Mouse (Mus musculus) olfactory bulb, adult 2 months (tissue): ENCODE measurements at regions not wholly inside any gene's neighbourhood (a gene's known extent, or its start where the extent isn't known, plus 50 kb on each side); places are given as distances from the start of the nearest gene placed in this dataset.

Experiments
- CTCF ChIP-seq: fragments of 200-500 bp; IDR thresholded peaks from 2 replicates; pipeline ENCODE4 v1.5.1; 2012; ENCODE audit warnings: low read depth, mild to moderate bottlenecking, low read length, moderate library complexity; ENCODE audit not compliant: insufficient read depth
- POLR2A ChIP-seq: fragments of 200-500 bp; IDR thresholded peaks from 2 replicates; pipeline ENCODE4 v1.6.1; 2012; ENCODE audit warnings: mild to moderate bottlenecking, low read depth, low read length, moderate library complexity; ENCODE audit not compliant: insufficient read depth

GRCm38 (mm10) chr1:72003424-72004278 lies 208.5 kb downstream of the Mreg start:
- TF ChIP-seq POLR2A: no peak
- TF ChIP-seq CTCF: no peak
